Mouse (Mus musculus): ENCODE results near the gene Gnptg.

Gene Gnptg

GRCm38 (mm10) chr17:25239695-25240636 is at the start of gene Gnptg, which contains the start of gene Tsr3:
Gene Gnptg, minus strand, starts transcription at chr17:25240124.
Gene Tsr3, plus strand, starts transcription at chr17:25240170.
- peak; percentile 84 to 88 for DNase-seq

DNA sequence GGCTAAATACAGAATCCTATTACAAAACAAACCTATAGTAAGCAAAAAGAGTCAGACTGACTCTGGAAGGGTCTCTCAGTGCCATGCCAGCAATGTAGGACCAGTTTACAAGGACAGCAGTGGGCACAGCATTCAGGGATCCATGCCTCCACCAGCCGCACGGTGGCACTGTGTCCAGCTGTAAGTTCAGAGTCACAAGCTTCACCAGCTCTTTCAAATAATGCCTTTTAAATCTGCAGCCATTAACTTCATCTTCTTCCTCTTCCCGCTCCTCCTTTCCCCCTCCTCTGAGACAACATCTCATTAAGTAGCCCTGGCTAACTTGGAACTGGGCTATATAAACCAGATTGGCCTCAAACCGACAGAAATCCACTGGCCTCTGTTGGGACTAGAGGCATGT is 48.9 kb upstream of the Gnptg start:
- peak; percentile 33 to 35 for DNase-seq

DNA sequence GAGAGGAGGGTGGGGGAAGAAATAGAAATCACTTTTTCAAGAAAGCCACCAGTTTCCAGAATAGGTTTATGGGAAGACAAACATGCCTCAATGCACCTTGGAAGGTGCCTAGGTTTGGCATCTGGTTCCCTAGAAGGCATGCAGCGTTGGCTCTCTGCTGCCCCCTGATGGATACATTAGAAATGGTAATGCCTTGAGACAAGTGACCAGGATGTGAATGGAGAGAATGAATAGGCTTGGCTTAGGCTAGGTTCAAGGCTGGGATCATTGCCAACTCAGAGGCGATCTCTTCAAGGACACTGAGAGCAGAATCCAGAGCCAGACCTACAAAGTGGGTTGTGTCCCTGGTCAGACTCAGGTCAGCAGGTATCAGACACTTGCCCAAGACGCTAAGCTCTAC is 45.1 kb upstream of the Gnptg start:
- DNase-seq = peak; percentile 77 to 84

DNA sequence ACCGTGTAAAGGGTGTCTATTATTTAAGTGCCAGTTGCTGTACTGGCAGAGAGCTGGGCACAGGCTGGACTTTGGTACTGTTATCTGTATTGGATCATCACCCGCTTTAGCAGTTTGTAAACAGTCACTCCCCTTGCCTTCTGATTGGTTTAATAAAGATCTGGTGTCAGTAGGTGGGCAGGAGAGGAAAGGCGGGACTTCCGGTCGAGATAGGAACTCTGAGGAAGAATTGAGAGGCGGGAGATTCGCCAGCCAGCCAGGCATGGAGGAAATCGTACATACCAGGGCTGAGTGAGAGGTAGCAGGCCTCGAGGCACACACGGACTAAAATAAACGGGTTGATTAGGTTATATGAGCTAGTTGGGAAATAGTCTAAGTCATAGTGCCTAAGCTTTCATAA is 42.2 kb upstream of the Gnptg start:
- DNase-seq = peak in 1 of 2 experiments; percentile 19

DNA sequence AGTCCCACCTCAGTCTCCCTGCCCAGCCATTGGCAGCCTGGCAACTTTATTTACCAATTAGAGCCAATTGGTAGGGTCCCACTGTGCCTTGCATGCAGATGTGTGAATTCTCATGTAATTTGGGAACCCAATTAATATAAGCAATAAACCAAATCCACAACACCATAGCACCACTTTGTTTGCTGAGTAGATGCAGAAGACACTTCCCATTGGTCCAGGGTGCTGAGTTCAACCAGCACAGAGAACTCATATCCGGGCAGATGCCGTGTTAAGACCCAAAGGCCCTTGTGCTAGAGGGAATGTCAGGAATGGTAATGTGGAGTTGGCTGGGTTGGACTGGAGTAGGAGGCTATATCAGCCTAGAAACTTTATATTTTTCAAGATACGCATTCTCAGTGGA is 35.9 kb upstream of the Gnptg start:
- DNase-seq = no peak

GRCm38 (mm10) chr17:25274571-25275346 is 34.8 kb upstream of the Gnptg start, which contains the start of gene Ube2i:
Gene Ube2i, minus strand, starts transcription at chr17:25274622.
- no peak for DNase-seq

GRCm38 (mm10) chr17:25273706-25274501 is 34.0 kb upstream of the Gnptg start:
- DNase-seq = peak; percentile 91 to 100

DNA sequence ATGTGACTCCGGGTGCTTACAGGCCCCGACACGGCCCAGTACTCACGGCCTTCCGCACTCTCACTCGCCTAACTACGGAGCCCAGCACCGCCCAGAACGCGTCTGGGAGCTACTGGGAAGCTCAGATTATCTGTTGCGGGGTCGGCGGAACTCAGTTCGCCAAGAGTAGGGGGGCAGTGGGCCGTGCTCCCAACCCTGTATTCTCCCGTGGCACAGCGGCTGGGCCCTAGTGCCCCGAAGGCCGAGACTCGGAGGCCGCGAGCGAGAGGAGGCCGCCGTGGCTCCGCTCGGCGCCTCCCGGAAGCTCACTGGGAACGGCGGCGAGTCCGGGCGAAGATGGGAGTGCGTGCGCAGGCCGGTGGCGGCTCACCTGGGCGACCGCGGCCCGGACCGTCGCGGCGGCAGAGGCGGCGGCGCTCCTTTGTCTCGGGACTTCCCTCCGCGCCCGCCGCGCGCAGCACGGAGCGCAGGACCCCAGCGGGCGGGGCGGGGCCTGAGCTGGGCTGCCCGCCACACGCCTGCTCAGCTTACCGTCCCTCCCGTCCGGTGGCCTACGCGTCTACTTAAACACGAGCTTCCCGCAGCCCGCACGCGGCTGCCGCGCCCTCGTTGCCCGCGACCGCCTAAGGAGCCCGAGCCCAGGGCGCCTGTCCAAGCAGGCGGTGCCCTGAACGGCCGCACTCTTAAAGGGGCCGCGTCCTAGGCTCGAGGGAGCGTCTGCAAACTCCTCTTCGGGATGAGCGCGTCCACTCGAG is 33.2 kb upstream of the Gnptg start:
- DNase-seq = peak in 1 of 2 experiments; percentile 83

GRCm38 (mm10) chr17:25272326-25272725 is 32.4 kb upstream of the Gnptg start:
- DNase-seq = no peak

- DNase-seq = no peak
Measured at GRCm38 (mm10) chr17:25270795-25271335, 30.9 kb upstream of the Gnptg start.

GRCm38 (mm10) chr17:25264453-25264852 is 24.5 kb upstream of the Gnptg start:
- peak; percentile 21 to 36 for DNase-seq

DNA sequence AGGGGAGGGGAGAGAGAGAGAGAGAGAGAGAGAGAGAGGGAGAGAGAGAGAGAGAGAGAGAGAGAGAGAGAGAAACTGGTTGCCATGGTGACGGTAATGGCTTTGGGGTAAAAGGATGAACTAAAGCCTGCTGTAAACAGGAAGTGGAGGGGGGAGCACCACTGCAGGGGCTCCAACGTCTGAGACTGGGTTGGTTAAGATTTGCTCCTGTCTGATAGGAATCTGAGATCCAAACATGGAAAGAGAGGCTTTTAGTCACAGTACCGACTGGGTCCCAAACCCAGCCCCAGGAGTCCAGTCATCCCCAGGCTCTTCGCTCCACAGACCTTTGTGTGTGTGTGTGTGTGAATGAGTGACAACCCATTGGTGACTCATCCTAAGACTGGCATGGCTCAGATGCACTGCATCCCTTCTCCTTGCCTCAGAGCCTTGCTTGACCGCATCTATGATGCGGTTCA is 17.9 kb upstream of the Gnptg start:
- no peak for DNase-seq

DNA sequence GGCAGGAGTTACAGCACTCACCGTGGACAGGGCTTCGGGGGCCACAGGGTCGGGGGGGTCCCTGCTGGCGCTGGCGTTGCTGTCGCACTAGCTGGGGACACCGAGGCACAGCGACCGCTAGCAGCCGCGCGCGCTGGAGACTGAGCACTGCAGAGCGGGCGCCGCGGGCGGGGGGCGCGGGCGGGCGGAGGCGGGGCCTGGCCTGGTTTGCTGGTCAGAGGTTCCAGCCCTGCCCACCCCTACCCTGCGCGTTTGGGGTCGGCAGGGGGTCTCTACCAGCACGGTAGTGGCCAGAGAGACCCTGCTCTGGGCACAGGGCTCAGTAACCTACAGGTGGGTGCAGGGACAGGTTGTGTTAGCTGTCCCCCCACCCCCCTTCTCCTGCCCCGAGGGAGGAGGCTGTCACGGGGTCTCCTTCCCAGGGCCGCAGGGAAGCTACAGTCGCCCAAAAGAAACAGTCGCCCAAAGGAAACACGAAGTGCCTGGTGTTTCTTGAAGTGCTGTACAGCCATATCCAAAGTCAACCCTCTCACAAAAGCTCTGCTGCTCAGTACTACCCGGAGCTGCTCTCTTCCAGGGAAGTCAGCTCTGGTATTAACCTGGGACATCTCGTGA is 16.3 kb upstream of the Gnptg start, which contains the start of gene Baiap3:
Gene Baiap3, minus strand, starts transcription at position 225 of the 615 bp plus-strand sequence.
- DNase-seq = no peak

GRCm38 (mm10) chr17:25255110-25255509 is 15.2 kb upstream of the Gnptg start:
- no peak for DNase-seq

GRCm38 (mm10) chr17:25253760-25254159 is 13.8 kb upstream of the Gnptg start:
- DNase-seq = no peak

- no peak for DNase-seq
Measured at GRCm38 (mm10) chr17:25252643-25253042, 12.7 kb upstream of the Gnptg start.

DNA sequence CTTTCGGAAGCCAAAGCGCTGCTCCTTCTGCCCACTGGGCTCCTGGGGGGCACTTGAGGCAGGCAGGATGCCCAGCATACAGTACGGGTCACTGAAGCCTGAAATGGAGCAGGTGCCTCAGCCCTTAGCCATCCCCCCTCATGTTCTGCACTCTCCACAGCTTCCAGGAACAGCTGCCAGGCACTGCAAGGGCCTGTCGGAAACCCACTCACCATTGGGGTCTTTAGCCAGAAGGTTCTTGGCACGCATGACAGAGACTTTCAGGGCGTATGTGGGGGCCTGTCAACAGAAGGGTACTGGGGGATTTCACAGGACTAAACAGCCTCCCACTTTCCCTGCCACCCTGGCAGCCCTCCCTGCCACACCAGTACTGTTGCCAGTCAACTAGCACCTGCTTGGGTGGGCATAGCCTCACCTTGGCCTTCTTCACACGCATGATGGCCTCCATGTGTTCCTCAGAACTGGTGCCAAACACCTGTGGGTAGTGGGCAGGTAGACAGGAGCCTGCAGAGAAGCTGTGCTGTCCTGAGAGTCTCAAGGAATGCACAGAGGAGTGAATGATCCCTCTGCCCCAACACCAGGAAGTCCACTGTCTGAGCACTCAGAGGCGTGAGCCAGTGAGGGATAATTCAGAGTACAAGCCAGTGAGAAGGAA is 10.4 kb upstream of the Gnptg start:
- DNase-seq = no peak

- no peak for DNase-seq
Measured at GRCm38 (mm10) chr17:25248033-25248750, 8.3 kb upstream of the Gnptg start.

GRCm38 (mm10) chr17:25244239-25244638 is 4.3 kb upstream of the Gnptg start:
- DNase-seq = no peak

Measured in cerebellum, postnatal 36 days (tissue).